9 mouse cellular contexts compared by ENCODE assay signal in genomic region chr12:117820138-117820858, GRCm38 (mm10). TPM values are rescaled to one million over a fixed set of nuclear protein-coding genes. Genes with fewer than 3 reads are reported as not detected.
DNase-seq lines count a peak whose midpoint lies in the region; ATAC-seq lines count a peak whose summit lies in the region.
"Had no signal": no experiment of that assay in that cellular context is flagged by ENCODE, and none has a peak within 500 bp of the region (broad histone marks: within the 10 kb centered on the region; RNA-seq: fewer than 3 reads in every experiment).

No protein-coding gene starts in this region.

- no peaks in the 10 kb centered on the region for H3K9me3 ChIP-seq in kidney, embryonic 14.5 days (ENCODE audit: control insufficient read depth, low read length)
- H3K9me3 ChIP-seq in forebrain, embryonic 16.5 days (ENCODE audit: control insufficient read depth, low read length): no peaks in the 10 kb centered on the region
- H3K9me3 ChIP-seq: limb, embryonic 13.5 days had no signal

- H3K27ac ChIP-seq in kidney, embryonic 14.5 days (ENCODE audit: low read depth, low read length): no peak overlapping the region
- no peak overlapping the region for H3K27ac ChIP-seq in forebrain, embryonic 16.5 days (ENCODE audit: low read length)
- H3K27ac ChIP-seq: limb, embryonic 13.5 days had no signal

- WGBS in kidney, embryonic 14.5 days: 54% methylated on average over 4 of the region's 4 CpGs
- 42% methylated on average over 4 of the region's 4 CpGs for WGBS in forebrain, embryonic 16.5 days

- DNase-seq in kidney, adult 11 months: no peak
- peak; percentile 60 for DNase-seq in MEL-GATA-1-ER (ENCODE audit: extremely low read depth, low read depth)
- peak; percentile 44 for DNase-seq in mesoderm, embryonic 11.5 days (ENCODE audit: low read depth, low spot score)
- DNase-seq in right cerebral cortex, adult 18-20 months: no peak
- no peak for DNase-seq in left cerebral cortex, adult 11 months (ENCODE audit: low spot score)
- DNase-seq in cerebellum, adult 11-12 months: no peak

- H3K36me3 ChIP-seq in kidney, embryonic 14.5 days (ENCODE audit: control insufficient read depth, insufficient read depth, low read length): no peaks in the 10 kb centered on the region
- no peaks in the 10 kb centered on the region for H3K36me3 ChIP-seq in forebrain, embryonic 16.5 days (ENCODE audit: control insufficient read depth, insufficient read depth)
- H3K36me3 ChIP-seq: limb, embryonic 13.5 days had no signal

- H3K9ac ChIP-seq in kidney, embryonic 14.5 days (ENCODE audit: low read depth, low read length): no peak overlapping the region
- H3K9ac ChIP-seq in forebrain, embryonic 16.5 days (replicated peaks; ENCODE audit: low read depth, low read length): no peak overlapping the region
- H3K9ac ChIP-seq: limb, embryonic 13.5 days had no signal

- H3K4me3 ChIP-seq in kidney, embryonic 14.5 days (ENCODE audit: low read length): no peak overlapping the region
- no peak overlapping the region for H3K4me3 ChIP-seq in forebrain, embryonic 16.5 days (replicated peaks; ENCODE audit: low read length)
- H3K4me3 ChIP-seq: limb, embryonic 13.5 days had no signal

- ATAC-seq in kidney, embryonic 14.5 days (ENCODE audit: low FRiP score, low TSS enrichment): peak; percentile 74
- ATAC-seq in forebrain, embryonic 16.5 days: peak; percentile 68

- H3K4me1 ChIP-seq in kidney, embryonic 14.5 days (ENCODE audit: control insufficient read depth, insufficient read depth, low read length): no peaks in the 10 kb centered on the region
- H3K4me1 ChIP-seq in forebrain, embryonic 16.5 days (replicated peaks; ENCODE audit: control insufficient read depth, insufficient read depth, low read length): no peaks in the 10 kb centered on the region
- H3K4me1 ChIP-seq: limb, embryonic 13.5 days had no signal

- H3K4me2 ChIP-seq in kidney, embryonic 14.5 days (replicated peaks; ENCODE audit: low read depth, low read length): no peak overlapping the region
- H3K4me2 ChIP-seq in forebrain, embryonic 16.5 days (ENCODE audit: low read length): no peak overlapping the region
- H3K4me2 ChIP-seq: limb, embryonic 13.5 days had no signal

- no peaks in the 10 kb centered on the region for H3K27me3 ChIP-seq in kidney, embryonic 14.5 days (ENCODE audit: control insufficient read depth, insufficient read depth, low read length)
- peaks cover 9% of the 10 kb centered on the region for H3K27me3 ChIP-seq in forebrain, embryonic 16.5 days (replicated peaks; ENCODE audit: control insufficient read depth, insufficient read depth, low read length)

RNA-seq across cellular contexts. Expression of gene Cdca7l, which starts 16.2 kb away (rescaled TPM):
- polyA plus RNA-seq in kidney, embryonic 14.5 days (2014; fragmentation: Nextera tagmentation; extraction: Ambion mirVana): 35.7 and 69.9 TPM in 2 replicates
- 9.0 and 9.6 TPM in 2 replicates for polyA plus RNA-seq in forebrain, embryonic 16.5 days (2015; fragmentation: Nextera tagmentation; extraction: Ambion mirVana)

Comparison
In these comparisons a context has a peak if more than half of its experiments do, and no peak if none do; other contexts are left out.
1. DNase-seq: peak in MEL-GATA-1-ER (single experiment) and mesoderm, embryonic 11.5 days (single experiment); none in kidney, adult 11 months (single experiment), right cerebral cortex, adult 18-20 months (single experiment), left cerebral cortex, adult 11 months (single experiment) and cerebellum, adult 11-12 months (single experiment).